Mouse (Mus musculus) c-Kit-positive CD71-positive TER-119-positive erythroid progenitor cells, embryonic 14.5 days (primary cell): ENCODE measurements around the gene Map3k5.

Source experiments
- DNase-seq: peaks from one replicate; pipeline ENCODE4 v3.0.0-alpha.2; 2013; ENCODE audit warnings: low spot score

The Map3k5 gene

DNA sequence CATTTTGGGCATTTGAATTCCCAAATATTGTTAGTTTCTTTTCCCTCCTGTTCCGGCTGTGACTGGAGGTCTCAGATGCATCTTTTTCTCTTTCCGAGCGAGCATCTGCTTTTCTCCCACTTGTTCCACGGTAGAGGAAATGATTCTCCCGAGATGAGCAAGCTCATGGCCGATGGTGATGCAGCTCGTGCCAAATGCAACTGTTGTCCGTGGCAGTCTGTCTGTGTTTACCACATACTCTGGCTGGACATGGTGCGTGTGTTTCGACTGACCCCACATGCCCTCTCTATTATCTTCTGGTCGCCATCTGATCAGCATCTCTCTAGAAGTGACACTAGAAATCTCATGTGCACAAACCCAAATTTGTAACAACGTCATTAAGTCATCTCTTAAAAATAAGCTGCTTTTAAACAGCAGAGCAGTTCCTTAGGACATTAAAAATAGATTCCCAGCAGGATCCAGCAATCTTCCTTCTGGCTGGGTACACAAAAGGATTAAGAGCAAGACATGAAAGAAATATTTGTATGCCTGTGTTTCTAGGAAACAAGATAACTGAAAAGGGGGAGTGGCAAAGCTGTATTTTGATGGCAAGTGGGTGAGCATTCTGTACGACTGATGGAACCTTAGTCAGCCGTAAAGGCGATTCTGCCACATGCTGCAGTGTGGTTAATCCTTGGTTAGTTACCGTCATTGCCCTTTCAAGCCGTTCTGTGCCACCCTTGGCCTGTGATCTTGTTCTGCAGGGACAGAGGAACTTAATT, 72.2 kb downstream of the Map3k5 start:
- no peak for DNase-seq

DNA sequence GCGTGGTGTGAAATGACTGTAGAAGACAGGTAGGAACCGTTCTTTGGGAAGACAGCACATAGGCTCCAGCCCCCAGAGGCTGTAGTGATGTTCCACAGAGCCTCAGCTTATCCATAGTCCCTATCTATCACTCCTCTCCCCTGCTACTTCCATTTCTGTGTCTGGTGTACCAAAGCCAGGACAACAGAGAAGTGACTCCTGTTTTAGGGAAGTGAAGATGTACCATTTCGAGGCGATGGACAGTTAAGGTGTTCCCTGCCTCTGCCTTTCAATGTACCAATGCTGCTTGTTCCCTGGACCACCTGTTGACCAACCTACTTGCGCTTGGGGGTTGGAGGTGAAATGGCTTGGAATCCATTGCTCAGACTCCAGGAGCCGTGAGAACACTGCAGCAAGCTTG, 75.0 kb downstream of the Map3k5 start:
- DNase-seq = no peak

DNA sequence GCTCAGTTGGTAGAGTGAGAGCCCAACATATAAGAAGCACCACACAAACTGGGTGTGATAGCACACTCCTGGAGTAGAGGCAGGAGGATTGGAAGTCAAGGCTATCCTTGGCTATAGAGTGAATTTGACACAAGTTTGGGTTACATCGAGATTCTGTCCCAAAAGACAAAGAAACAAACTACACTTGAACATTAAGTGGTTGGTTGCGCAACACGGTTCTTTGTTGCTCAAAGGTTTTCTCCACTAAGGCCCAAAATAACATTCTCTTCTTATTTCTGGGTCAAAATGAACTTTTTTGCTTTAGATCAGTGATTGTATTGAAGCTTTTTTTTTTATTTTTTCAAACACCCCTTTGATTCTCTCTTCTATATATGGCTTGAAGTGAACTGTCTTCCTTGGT, 75.7 kb downstream of the Map3k5 start:
- DNase-seq = no peak

DNA sequence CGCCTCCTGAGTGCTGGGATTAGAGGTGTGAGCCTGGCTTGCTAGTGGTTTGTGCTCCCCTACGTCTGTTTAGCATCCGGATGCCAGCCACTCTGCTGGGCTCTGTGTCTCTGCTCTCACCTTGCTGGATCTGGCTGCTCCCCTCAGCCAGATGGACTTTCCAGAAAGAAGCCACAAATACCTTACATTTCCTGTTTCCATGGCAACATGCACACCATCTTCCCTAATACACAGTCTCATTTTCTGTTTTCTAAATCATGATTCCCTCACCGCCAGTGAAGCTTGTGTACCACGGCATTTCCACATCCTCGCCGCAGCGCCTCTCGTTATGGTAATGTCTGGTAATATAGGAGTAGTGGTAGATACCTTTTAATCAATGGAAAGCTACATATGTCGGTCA, 84.1 kb downstream of the Map3k5 start:
- no peak for DNase-seq

DNA sequence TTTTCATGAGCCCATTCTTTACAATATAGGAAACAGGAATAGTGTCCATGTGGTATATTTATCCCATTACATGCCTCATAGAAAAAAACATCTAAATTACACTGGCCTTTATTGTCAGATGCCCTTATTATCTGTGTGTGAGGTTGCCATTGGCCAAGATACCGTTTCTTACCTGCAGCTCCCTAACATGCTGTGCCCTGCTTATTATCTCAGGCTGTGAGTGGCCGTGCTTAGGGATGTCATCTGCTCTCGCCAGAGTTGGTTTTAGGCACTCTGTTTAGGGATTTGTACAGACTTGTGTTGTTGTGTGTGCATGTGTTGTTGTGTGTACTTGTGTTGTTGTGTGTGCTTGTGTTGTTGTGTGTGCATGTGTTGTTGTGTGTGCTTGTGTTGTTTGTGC, 84.5 kb downstream of the Map3k5 start:
- DNase-seq = no peak

DNA sequence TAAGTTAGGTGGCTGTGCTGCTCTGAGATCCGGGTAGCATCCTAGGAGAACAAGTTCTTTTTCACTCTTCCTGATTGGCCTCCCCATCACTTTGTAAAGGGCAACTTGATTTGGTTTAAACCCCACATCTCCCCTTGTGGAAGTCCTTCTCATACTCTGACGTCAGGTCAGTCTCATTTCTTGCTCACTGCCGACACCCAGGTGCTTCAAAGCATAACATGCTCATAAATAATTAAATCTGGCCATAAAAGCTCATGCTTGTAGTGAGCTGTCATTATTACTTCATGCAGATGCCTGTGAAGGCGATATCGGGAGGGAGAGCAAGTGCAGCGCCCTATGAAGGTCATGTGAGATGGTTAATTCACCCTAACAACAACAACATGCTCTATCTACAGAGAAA, 87.0 kb downstream of the Map3k5 start:
- DNase-seq = no peak

DNA sequence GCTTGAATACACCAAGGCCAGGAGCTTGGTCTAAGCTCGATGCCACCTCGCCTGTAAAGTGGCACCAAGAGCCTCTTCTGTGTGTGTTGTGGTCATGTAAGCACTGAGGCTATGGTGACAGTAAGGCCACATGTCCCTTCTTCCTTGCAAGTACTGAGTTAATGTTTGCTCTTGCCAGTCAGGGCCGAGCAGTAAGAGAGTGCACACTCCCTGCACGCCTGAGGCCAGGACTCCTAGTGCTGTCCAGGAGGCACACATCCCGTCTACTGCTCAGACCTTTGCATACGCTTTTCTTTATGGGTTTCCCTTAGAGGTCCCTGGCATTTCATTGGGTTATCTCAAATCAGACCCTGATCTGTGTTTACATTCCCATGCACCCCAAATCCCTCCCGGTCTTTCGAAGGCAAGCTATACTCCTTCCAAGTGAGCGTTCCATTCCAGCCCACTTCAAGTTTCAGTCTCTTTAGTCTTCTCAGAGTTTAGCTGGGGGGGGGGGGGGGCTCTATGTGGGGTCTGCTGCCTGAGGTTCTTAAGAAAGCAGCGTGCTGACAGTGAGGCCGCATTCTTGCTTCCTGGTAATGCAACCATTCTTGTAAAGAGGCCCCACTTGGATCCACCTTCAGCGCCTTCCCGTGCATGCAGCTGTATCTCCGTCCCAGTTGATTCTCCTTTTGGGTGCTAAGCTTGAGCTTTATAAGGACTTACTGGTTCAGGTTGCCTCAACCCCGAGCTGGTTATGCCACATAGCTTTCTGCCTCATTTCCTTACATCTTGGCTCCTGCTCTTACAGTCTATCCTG, 87.6 kb downstream of the Map3k5 start:
- no peak for DNase-seq

DNA sequence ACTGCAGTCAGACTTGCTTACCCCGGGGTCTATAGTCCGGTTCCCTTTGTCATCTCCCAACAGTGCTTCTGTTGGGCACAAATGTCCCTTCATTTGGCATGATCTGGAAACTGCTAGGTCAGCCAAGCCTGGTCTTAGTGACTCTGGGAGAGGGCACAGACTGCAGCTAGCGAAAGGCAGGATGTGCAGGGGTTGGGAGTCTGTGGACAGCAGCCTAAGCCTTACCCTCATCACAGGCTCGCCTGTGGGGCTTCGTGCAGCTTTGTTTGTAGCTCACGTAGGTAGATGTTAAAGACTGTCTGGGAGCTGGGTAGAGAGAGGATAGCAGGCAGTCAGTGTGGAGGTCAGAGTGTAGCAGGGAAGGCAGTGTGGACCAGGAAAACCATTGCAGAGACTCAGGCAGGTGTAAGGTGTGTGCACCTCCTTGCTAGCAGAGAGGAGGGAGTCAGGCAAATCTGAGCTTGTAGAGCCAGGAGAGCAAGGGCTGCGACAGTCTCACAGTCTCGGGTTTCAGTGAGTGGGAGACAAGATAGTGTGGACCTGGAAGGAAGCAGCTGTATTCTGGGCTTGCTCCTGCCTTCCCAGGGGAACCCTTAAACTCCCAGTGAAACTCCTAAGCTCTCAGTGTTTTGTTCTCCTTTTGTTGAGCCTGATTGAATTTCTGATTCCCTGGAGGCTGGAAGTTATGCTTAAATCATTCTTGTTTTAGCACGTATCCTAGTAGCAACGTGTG, 88.5 kb downstream of the Map3k5 start:
- no peak for DNase-seq

DNA sequence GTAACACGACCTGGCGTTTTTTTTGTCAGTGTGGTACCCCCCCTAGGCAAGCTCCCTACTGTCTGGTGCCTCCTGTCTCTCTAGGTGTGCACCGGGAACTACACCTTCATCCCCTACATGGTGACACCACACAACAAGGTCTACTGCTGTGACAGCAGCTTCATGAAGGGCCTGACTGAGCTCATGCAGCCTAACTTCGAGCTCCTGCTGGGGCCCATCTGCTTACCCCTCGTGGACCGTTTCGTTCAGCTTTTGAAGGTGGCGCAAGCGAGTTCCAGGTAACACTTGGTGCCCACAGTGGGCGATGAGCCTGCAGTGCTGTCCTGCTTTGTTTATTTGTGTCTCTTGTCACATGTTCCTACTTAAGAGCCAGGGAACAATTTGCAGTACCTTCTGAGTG, 89.3 kb downstream of the Map3k5 start:
- DNase-seq = no peak

DNA sequence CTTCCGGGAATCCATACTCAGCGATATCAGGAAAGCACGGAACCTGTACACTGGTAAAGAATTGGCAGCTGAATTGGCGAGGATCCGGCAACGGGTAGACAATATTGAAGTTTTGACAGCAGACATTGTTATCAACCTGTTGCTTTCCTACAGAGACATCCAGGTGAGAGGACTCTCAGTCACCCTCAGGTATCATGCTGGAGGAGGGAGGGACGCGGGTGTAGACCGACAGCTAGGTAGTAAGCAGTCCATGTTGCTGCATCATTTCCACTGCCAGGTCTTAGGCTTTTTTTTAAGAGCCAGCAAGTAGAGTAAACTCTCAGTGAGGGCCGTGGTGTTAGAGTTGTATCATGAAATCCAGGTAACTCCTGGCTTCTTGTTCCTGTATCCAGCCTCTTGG, 90.6 kb downstream of the Map3k5 start:
- DNase-seq = no peak

DNA sequence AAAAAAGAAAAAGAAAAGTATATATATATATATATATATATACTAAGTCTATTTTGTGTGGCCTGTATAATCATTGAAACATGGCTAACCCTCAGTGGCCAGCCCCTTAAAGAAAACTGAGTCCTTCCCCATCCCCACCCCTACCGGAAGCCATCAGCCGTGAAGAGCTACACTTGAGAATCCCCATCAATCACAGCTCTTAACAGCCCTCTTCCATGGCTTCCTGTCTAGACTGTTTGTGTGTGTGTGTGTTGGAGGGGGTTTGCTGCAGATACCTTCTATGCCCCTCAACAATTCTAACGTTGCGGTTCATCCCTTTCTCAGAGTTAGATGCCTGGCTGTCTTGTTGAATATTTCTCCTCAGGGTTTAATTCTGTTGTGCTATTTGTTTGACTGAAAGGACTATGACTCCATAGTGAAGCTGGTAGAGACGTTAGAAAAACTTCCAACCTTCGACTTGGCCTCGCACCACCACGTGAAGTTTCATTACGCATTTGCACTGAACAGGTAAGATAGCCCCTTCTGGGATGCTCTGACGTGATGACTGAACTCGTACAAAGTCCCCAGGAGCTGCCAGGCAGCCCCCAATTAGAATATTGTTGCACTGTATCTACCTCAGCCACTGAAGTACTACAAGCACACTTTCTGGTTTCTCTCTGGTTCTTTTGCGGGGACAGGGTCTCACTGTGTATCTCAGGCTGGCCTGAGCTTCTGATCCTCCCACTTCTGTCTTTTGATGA, 91.7 kb downstream of the Map3k5 start:
- DNase-seq = no peak

DNA sequence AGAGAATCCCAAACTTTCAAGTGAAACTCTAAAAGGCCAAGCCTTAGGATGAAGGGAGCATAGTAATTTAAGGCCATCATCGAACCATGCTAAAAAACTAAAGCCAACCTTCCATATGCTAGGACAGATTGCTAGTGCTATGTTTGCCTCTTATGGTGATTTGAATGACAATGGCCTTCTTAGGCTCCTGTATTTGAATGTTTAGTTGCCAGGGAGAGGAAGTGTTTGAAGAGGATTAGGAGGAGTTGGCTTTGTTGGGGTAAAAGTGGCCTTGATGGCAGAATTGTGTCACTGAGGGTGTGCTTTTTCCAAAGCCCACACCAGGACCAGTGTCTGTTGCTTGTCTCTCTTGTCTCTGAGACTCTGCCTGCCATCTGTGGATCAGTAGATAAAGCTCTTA, 96.4 kb downstream of the Map3k5 start:
- DNase-seq = no peak

DNA sequence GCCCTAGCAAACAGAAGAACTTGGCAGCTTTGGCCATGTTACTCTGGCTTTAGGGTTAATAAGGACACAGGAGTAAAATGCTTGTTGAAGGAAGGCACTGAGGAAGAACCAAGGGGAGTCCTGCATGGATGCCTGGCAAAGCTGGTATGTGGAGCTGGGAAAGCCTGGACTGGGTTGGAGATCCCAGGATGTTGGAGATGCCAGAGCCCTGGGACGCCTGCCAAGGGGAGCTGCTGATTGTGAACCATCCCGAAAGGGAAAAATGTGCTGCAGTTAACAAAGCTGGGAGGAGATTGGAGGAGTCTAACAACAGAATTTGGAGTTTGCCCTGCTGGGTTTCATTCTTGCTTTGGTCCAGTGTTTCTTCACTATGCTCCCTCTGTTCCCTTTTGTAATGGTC, 97.7 kb downstream of the Map3k5 start:
- DNase-seq = no peak

DNA sequence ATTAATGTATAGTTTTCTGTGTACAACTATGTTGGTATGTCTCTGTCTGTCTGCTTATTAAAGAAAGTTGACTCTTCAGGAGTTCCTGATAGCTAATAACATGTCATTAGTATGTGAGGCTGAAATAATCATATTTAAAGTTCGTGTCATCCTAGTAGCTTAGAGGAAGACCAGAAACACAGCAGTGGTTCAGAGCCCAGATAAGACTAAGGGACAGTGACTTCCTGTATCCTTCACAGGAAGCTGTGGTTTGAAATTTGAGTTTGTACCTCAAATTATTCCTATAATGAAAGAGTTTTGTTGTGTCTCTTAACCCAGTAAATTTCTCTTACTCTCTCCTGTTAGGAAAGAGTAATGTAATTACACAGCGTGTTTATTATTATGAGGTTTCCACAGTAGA, 102.1 kb downstream of the Map3k5 start:
- no peak for DNase-seq

DNA sequence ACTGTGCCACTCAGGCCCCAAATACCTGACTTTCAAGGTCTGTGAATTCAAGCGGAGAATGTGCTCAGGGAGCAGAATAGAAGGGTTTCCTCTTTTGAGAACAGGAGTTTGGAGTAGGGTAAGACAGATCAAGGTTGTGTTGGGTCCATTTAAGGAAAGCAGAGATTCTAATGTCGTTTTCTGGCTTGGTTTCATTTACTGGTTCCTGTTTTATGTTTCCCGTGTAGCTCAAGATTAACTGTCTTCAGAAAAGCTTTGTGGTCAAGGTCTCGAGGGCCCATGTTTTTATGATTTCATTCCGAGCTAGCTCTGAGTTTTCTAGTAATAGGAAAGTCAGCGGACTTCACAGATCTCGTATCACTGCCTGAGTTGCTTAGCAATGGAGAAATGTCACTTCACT, 102.6 kb downstream of the Map3k5 start:
- no peak for DNase-seq

DNA sequence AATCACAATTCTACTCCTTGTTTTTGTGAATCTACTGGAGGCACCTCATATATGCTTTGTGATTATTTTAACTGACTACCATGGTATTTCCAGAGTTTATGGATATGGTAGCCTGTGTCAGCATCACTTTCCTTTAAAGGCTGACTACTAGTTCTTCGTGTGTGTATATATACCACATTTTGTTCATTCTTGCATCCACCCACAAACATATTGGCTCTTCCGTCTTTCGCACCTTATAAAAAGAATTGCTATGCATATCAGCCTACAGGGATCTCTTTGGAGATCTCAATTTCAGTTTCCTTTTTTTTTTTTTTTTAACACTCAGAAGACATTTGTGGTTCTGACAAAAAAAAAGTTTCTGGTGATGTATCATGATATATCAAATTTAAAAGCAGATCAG, 105.3 kb downstream of the Map3k5 start:
- no peak for DNase-seq

DNA sequence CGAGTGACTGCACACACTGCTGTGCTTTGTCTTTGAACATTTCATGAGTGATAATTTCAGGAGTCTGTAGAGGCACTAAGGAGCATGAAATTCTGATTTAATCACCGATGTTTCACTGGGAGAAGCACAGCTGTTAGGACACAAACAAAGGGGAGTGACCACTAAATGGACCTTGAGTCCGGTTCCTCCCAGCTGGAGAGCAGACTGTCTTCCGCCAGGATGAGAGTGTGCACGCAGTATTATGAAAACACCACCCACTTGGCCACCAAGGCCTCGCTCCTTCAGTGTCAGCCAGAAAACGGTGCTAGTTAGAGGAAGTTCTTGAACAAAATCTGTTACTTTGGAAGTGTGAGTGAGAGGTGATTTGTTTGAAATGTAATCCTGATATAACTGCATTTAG, 105.8 kb downstream of the Map3k5 start:
- DNase-seq = no peak

DNA sequence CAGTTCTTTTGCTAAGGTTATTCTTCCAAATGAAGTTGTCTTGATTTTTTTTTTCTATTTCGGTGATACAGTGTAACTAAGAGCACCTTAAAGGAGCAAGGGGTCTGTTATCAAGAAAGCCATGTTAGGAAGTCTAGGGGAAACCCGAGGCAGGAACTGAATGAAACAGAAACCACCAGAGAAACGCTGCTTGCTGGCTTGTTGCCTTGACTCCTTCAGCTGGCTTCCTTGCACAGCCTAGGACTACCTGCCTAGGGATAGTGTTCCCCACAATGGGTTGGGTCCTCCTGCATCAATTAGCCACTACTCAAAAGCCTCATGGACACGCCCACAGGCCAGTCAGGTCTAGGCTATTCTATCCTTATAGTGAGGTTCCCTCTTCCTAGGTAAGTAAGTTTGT, 106.4 kb downstream of the Map3k5 start:
- no peak for DNase-seq

DNA sequence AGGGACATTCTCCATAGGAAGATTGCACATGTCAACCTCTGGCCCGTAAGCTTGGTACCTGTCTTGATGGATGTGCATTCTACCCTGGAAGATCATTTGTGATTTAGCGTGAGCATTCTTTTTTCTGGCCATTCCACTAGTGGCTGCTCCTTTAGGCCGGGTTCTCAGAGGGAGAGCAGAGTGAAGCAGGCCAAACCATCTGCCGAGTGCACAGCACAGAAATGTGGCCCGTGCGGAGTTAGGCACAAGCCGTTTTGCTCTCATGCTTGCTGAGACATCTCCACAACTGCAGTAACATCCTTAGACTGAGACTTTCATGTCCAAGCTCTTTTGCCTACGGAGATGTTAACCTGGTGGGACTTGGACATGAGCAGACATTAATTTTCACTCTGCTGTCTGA, 107.8 kb downstream of the Map3k5 start:
- no peak for DNase-seq

DNA sequence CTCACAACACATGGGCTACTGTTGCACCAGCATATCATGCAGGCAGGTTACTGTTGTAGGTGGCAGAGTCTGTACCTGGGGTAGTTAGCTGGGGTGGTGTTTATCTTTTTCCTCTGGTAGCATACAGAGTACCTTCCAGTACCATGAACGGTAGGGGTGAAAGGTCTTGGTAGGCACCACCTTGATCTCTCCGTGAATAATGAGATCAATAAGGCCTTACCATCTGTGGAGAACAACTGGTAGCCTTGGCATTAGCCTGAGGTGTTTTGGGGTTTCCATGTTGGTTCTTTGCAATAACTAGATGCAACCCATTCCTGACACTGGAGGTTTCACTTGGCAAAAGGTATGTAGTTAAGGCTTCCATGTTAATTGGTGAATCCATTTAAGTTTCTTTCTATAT, 109.8 kb downstream of the Map3k5 start:
- DNase-seq = no peak

DNA sequence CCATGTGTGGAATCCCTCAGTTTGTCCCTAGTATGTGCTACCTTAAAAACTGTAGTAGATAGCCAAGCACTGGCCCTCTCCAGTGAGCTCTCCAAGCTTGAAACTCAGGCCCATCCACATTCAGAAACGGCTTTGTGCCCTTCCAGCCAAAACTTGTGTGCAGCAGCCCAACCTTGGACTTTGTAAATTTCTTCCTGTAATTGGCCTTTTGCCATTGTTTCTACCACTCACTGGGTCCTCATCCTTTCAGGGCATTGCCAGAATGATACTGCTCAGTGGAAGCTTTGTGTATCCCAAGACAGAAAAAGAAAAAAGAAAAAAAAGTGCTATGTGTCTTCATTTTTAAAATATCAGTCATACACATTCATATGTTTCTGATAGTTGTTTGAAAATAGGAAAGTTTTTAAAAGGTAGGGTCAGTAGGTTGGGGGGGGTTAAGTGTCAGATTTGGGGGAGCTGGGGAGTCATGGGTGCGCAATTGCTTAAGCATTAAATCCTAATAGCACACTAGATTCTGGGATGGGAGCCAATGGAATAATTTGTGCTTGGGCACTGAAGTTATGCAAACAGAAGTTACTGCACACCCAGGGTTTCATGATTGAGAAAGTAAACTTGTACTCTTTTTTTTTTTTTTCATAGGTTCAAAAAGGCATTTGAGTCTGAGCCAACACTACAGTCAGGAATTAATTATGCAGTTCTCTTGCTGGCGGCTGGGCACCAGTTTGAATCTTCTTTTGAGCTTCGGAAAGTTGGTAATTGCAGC, 111.6 kb downstream of the Map3k5 start:
- no peak for DNase-seq
